Mouse (Mus musculus): ENCODE measurements around the gene Daglb. TPM values are rescaled to one million over a fixed set of nuclear protein-coding genes. Genes with fewer than 3 reads are reported as not detected.
"Not testable (repeated sequence)": the region's sequence is repeated elsewhere in the genome, so short reads cannot be mapped to it uniquely, and the experiment has no call there.

Daglb gene
- total RNA-seq, 2 experiments from 2014 or later, result 16.0 to 22.2 TPM

GRCm38 (mm10) chr5:143512305-143512704 is 47.9 kb downstream of the Daglb start:
- ATAC-seq (replicated peaks; ENCODE audit: low FRiP score, poor library complexity, severe bottlenecking), result no peak

GRCm38 (mm10) chr5:143514878-143515277 is 50.5 kb downstream of the Daglb start:
- no peak for ATAC-seq (replicated peaks; ENCODE audit: low FRiP score, poor library complexity, severe bottlenecking)

GRCm38 (mm10) chr5:143517005-143517404 is 52.6 kb downstream of the Daglb start:
- no peak for ATAC-seq (replicated peaks; ENCODE audit: low FRiP score, poor library complexity, severe bottlenecking)

- no peak for ATAC-seq (replicated peaks; ENCODE audit: low FRiP score, poor library complexity, severe bottlenecking)
Measured at GRCm38 (mm10) chr5:143517436-143517835, 53.1 kb downstream of the Daglb start.

GRCm38 (mm10) chr5:143518045-143518591 is 53.7 kb downstream of the Daglb start:
- no peak for ATAC-seq (replicated peaks; ENCODE audit: low FRiP score, poor library complexity, severe bottlenecking)

GRCm38 (mm10) chr5:143520415-143520814 is 56.0 kb downstream of the Daglb start:
- no peak for ATAC-seq (replicated peaks; ENCODE audit: low FRiP score, poor library complexity, severe bottlenecking)

GRCm38 (mm10) chr5:143522882-143523281 is 58.5 kb downstream of the Daglb start:
- ATAC-seq (replicated peaks; ENCODE audit: low FRiP score, poor library complexity, severe bottlenecking), result no peak

- ATAC-seq (replicated peaks; ENCODE audit: low FRiP score, poor library complexity, severe bottlenecking), result no peak
Measured at GRCm38 (mm10) chr5:143525454-143526225, 61.3 kb downstream of the Daglb start.

GRCm38 (mm10) chr5:143526698-143527331 is 62.4 kb downstream of the Daglb start:
- peak; percentile 11; the same call in 1 of the 2 replicates for ATAC-seq (replicated peaks; ENCODE audit: low FRiP score, poor library complexity, severe bottlenecking)

- peak; percentile 86 for ATAC-seq (replicated peaks; ENCODE audit: low FRiP score, poor library complexity, severe bottlenecking)
Measured at GRCm38 (mm10) chr5:143527486-143528307, 63.3 kb downstream of the Daglb start, which contains the start of gene Rac1. Rac1 (minus strand) TSS chr5:143528036.

GRCm38 (mm10) chr5:143528308-143528683 is 63.9 kb downstream of the Daglb start:
- peak; percentile 40 for ATAC-seq (replicated peaks; ENCODE audit: low FRiP score, poor library complexity, severe bottlenecking)

GRCm38 (mm10) chr5:143530715-143531114 is 66.3 kb downstream of the Daglb start:
- ATAC-seq (replicated peaks; ENCODE audit: low FRiP score, poor library complexity, severe bottlenecking), result no peak

- ATAC-seq (replicated peaks; ENCODE audit: low FRiP score, poor library complexity, severe bottlenecking), result no peak
Measured at GRCm38 (mm10) chr5:143534922-143535321, 70.5 kb downstream of the Daglb start.

- ATAC-seq (replicated peaks; ENCODE audit: low FRiP score, poor library complexity, severe bottlenecking), result no peak
Measured at GRCm38 (mm10) chr5:143537022-143537421, 72.6 kb downstream of the Daglb start.

- ATAC-seq (replicated peaks; ENCODE audit: low FRiP score, poor library complexity, severe bottlenecking), result no peak
Measured at GRCm38 (mm10) chr5:143539111-143539510, 74.7 kb downstream of the Daglb start.

GRCm38 (mm10) chr5:143547384-143547783 is 83.0 kb downstream of the Daglb start:
- peak; percentile 75 for ATAC-seq (replicated peaks; ENCODE audit: low FRiP score, poor library complexity, severe bottlenecking)

GRCm38 (mm10) chr5:143547866-143548265 is 83.5 kb downstream of the Daglb start:
- no peak for ATAC-seq (replicated peaks; ENCODE audit: low FRiP score, poor library complexity, severe bottlenecking)

GRCm38 (mm10) chr5:143548401-143548846 is 84.0 kb downstream of the Daglb start:
- ATAC-seq (replicated peaks; ENCODE audit: low FRiP score, poor library complexity, severe bottlenecking), result peak; percentile 89

GRCm38 (mm10) chr5:143548922-143549321 is 84.5 kb downstream of the Daglb start:
- not testable (repeated sequence) for ATAC-seq (replicated peaks; ENCODE audit: low FRiP score, poor library complexity, severe bottlenecking)

- no peak for ATAC-seq (replicated peaks; ENCODE audit: low FRiP score, poor library complexity, severe bottlenecking)
Measured at GRCm38 (mm10) chr5:143552911-143553310, 88.5 kb downstream of the Daglb start.

Measured in erythroid progenitor cell, adult 5-6 weeks (primary cell).